Mouse (Mus musculus): ENCODE measurements at regions not wholly inside any gene's neighbourhood (a gene's known extent, or its start where the extent isn't known, plus 50 kb on each side); places are given as distances from the start of the nearest gene placed in this dataset.
A peak's percentile ranks its signal among the peaks of the same experiment; 100 is the strongest.

DNA sequence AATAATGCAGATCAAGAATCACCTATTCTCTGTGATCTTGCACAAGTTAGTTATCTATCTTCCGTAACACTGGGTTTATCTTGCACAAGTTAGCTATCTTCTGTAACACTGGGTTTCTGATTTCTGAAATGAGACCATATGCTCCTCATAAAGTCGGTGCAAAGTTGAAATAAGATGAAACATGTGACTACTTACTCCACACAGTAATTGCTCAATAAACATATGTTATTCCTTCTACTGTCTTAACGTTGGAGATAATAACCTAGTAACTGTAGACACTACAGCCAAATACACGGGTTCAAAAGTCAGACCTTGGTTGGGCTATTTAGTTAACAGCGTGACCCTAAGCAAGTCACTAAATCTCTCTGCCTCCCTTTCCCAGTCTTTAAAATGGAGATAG is 65.8 kb upstream of the Atp11b start:
- Histone ChIP-seq H3K27me3 (ENCODE audit: insufficient read depth, low read length) (no peaks in the 10 kb centered on the region), H3K36me3 (ENCODE audit: insufficient read depth, low read length) (no peaks in the 10 kb centered on the region), H3K4me3 (replicated peaks; ENCODE audit: low read length) (no peak overlapping the region), H3K4me1 (replicated peaks; ENCODE audit: low read depth, low read length) (peaks cover under 1% of the 10 kb centered on the region), H3K9me3 (ENCODE audit: low read length) (no peaks in the 10 kb centered on the region)
- TF ChIP-seq POU5F1 (IDR thresholded peaks at IDR 0.05; ENCODE audit: borderline replicate concordance, low read length): no peak
- no peak for TF ChIP-seq NANOG (IDR thresholded peaks at IDR 0.05; ENCODE audit: borderline replicate concordance, low read length)
- no peak for TF ChIP-seq CTCF (conservative IDR thresholded peaks at IDR 0.05; ENCODE audit: low read length)

DNA sequence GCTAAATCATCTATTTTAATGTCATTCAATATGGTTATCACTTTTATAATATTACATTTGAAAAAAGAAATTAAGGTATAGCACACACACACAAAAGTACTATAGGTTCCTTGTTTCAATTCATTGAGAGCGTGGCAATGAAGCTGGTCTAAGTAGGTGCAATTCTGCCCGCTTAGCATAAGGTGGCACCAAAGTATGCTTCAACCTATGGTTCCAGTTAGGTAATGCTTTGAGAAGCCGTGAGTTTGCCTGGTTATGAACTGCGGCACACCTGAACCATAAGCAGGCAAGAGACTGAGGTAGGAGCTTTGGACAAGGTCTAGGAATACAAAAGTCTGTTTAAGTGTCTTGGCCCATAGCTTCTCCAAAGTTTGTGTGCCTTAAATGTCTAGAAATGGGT is 65.1 kb upstream of the Atp11b start:
- Histone ChIP-seq H3K4me1 (replicated peaks; ENCODE audit: low read depth, low read length) (peaks cover 7% of the 10 kb centered on the region), H3K9me3 (ENCODE audit: low read length) (no peaks in the 10 kb centered on the region), H3K4me3 (replicated peaks; ENCODE audit: low read length) (no peak overlapping the region), H3K27me3 (ENCODE audit: insufficient read depth, low read length) (no peaks in the 10 kb centered on the region), H3K36me3 (ENCODE audit: insufficient read depth, low read length) (no peaks in the 10 kb centered on the region)
- no peak for TF ChIP-seq POU5F1 (IDR thresholded peaks at IDR 0.05; ENCODE audit: borderline replicate concordance, low read length)
- TF ChIP-seq CTCF (conservative IDR thresholded peaks at IDR 0.05; ENCODE audit: low read length): peak; percentile 39
- no peak for TF ChIP-seq NANOG (IDR thresholded peaks at IDR 0.05; ENCODE audit: borderline replicate concordance, low read length)

DNA sequence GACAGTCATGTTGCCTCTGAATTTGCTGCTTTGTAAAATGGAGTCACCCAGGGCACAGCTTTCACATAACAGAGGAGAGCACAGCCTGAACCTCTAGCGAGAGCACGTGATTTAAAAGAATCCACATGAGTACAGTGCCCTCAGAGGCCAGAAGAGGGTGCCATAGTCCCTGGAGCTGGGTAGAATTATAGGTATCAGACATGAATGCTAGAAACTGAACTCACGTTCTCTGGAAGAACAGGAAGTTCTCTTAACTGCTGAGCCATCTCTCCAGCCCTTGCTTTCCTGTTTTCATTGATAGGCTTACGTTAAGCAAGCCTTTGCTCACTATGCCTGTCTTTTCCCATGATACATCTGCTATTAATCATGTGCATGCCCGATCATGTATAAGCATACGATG is 60.9 kb upstream of the Atp11b start:
- TF ChIP-seq CTCF (conservative IDR thresholded peaks at IDR 0.05; ENCODE audit: low read length) (peak; percentile 82), POU5F1 (IDR thresholded peaks at IDR 0.05; ENCODE audit: borderline replicate concordance, low read length) (no peak)
- peaks cover under 1% of the 10 kb centered on the region; the same call in 1 of the 2 replicates for H3K9me3 ChIP-seq (ENCODE audit: low read length)
- no peaks in the 10 kb centered on the region for H3K36me3 ChIP-seq (ENCODE audit: insufficient read depth, low read length)
- peaks cover 19% of the 10 kb centered on the region for H3K4me1 ChIP-seq (replicated peaks; ENCODE audit: low read depth, low read length)
- no peak overlapping the region for H3K4me3 ChIP-seq (replicated peaks; ENCODE audit: low read length)
- no peaks in the 10 kb centered on the region for H3K27me3 ChIP-seq (ENCODE audit: insufficient read depth, low read length)

DNA sequence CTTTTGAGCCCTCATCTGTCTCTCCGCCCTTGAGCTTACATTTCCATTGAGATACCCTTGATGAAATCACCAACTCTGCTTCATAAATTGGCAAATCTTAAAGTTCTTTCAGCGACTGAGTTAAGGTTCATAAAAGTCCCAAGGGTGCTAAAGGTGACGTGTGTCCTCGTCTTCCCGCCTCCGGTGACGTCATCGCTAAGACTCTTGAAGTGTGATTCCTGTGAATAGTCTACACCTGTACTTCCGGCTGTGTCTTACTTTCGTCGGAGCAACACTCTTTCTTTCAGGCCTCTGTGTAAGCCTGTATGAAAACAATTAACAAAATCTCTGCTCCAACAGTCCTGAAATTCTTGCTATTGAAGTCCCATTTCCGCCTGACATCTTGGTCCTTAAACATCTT is 60.4 kb upstream of the Atp11b start:
- Histone ChIP-seq H3K27me3 (ENCODE audit: insufficient read depth, low read length) (no peaks in the 10 kb centered on the region), H3K9me3 (ENCODE audit: low read length) (peaks cover 6% of the 10 kb centered on the region), H3K4me1 (replicated peaks; ENCODE audit: low read depth, low read length) (peaks cover 19% of the 10 kb centered on the region), H3K36me3 (ENCODE audit: insufficient read depth, low read length) (no peaks in the 10 kb centered on the region), H3K4me3 (replicated peaks; ENCODE audit: low read length) (no peak overlapping the region)
- TF ChIP-seq CTCF (conservative IDR thresholded peaks at IDR 0.05; ENCODE audit: low read length) (no peak), POU5F1 (IDR thresholded peaks at IDR 0.05; ENCODE audit: borderline replicate concordance, low read length) (no peak), NANOG (IDR thresholded peaks at IDR 0.05; ENCODE audit: borderline replicate concordance, low read length) (no peak)

DNA sequence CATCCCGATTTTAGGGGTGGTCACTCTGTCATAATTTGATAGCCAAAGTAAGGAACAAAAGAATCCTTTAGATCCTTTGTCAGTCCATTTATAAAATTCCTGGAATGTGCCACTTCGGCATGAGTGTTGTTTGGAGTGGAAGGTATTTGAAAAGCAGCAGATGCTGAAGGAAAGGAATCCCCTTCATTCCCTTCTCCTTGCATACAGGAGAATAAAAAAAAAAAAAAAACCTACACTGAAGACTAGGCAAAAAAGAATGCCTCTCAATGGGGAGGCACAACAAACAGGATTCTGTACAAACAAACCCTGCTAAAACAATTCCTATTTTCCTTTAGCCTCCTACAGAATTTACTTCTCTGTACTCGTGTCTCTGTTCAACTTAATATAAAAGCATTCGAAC is 59.7 kb upstream of the Atp11b start:
- Histone ChIP-seq H3K4me3 (replicated peaks; ENCODE audit: low read length) (no peak overlapping the region), H3K9me3 (ENCODE audit: low read length) (peaks cover 11% of the 10 kb centered on the region), H3K36me3 (ENCODE audit: insufficient read depth, low read length) (no peaks in the 10 kb centered on the region), H3K27me3 (ENCODE audit: insufficient read depth, low read length) (no peaks in the 10 kb centered on the region), H3K4me1 (replicated peaks; ENCODE audit: low read depth, low read length) (peaks cover 19% of the 10 kb centered on the region)
- TF ChIP-seq CTCF (conservative IDR thresholded peaks at IDR 0.05; ENCODE audit: low read length) (no peak), NANOG (IDR thresholded peaks at IDR 0.05; ENCODE audit: borderline replicate concordance, low read length) (no peak), POU5F1 (IDR thresholded peaks at IDR 0.05; ENCODE audit: borderline replicate concordance, low read length) (no peak)

DNA sequence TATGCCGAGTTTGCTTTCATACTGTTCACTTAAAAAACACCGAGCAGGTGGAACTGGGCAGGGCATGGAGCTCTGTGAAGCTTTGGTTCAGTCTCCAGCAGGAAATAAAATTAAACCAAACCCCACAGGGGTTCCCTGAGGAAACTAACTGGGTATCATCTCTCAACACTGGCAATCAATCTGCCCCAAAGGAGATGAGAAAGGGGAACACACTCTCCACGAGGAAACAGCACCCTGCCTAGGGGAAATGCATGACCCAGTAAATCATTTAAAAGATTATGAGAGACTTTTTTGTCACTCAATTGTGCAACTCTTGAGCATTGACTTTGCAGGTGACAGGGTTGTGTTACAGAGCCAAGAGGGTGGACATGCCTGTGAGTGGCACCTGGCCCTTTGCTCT is 58.0 kb upstream of the Atp11b start:
- H3K4me1 ChIP-seq (replicated peaks; ENCODE audit: low read depth, low read length): peaks cover 19% of the 10 kb centered on the region
- peaks cover 11% of the 10 kb centered on the region for H3K9me3 ChIP-seq (ENCODE audit: low read length)
- H3K4me3 ChIP-seq (replicated peaks; ENCODE audit: low read length): no peak overlapping the region
- H3K36me3 ChIP-seq (ENCODE audit: insufficient read depth, low read length): no peaks in the 10 kb centered on the region
- no peaks in the 10 kb centered on the region for H3K27me3 ChIP-seq (ENCODE audit: insufficient read depth, low read length)
- TF ChIP-seq NANOG (IDR thresholded peaks at IDR 0.05; ENCODE audit: borderline replicate concordance, low read length) (no peak), CTCF (conservative IDR thresholded peaks at IDR 0.05; ENCODE audit: low read length) (no peak), POU5F1 (IDR thresholded peaks at IDR 0.05; ENCODE audit: borderline replicate concordance, low read length) (no peak)

DNA sequence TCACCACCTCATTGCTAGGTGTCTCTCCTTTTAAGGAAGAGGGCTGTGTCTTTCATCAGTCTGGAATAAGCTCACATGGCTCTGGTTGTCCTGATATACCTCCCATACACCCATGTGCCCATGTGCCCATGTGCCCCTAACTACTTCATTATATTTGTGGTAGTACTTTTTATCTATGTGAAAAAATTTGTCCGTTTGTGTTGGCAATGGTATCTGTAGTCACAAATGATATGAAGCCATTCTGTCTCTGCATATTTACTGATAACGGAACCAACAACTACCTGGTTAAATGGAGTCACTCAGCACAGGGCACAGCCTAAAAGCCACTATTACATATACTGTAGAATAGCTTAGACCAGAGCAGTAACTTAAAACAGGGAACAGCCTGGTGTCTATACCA is 54.6 kb upstream of the Atp11b start:
- peaks cover 12% of the 10 kb centered on the region for H3K4me1 ChIP-seq (replicated peaks; ENCODE audit: low read depth, low read length)
- H3K27me3 ChIP-seq (ENCODE audit: insufficient read depth, low read length): no peaks in the 10 kb centered on the region
- no peak overlapping the region for H3K4me3 ChIP-seq (replicated peaks; ENCODE audit: low read length)
- H3K36me3 ChIP-seq (ENCODE audit: insufficient read depth, low read length): no peaks in the 10 kb centered on the region
- H3K9me3 ChIP-seq (ENCODE audit: low read length): peaks cover 11% of the 10 kb centered on the region
- TF ChIP-seq CTCF (conservative IDR thresholded peaks at IDR 0.05; ENCODE audit: low read length) (no peak), NANOG (IDR thresholded peaks at IDR 0.05; ENCODE audit: borderline replicate concordance, low read length) (no peak), POU5F1 (IDR thresholded peaks at IDR 0.05; ENCODE audit: borderline replicate concordance, low read length) (no peak)

DNA sequence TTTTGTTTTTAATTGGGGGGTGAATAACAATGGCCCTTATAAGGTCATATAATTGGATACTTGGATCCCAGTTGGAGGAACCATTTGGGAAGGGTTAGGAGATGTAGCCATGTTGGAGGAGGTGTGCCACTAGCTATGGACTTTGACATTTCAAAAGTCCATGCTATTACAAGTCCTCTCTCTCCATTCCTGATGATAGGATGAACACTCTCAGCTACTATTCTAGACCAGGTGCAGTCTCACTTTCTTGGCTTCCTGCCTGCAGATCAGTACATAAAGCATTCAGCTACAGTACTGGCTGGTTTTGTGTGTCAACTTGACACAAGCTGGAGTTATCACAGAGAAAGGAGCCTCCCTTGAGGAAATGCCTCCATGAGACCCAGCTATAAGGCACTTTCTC is 53.9 kb upstream of the Atp11b start:
- no peak for TF ChIP-seq POU5F1 (IDR thresholded peaks at IDR 0.05; ENCODE audit: borderline replicate concordance, low read length)
- no peak for TF ChIP-seq NANOG (IDR thresholded peaks at IDR 0.05; ENCODE audit: borderline replicate concordance, low read length)
- TF ChIP-seq CTCF (conservative IDR thresholded peaks at IDR 0.05; ENCODE audit: low read length): no peak
- H3K9me3 ChIP-seq (ENCODE audit: low read length): peaks cover 11% of the 10 kb centered on the region
- H3K4me3 ChIP-seq (replicated peaks; ENCODE audit: low read length): no peak overlapping the region
- no peaks in the 10 kb centered on the region for H3K27me3 ChIP-seq (ENCODE audit: insufficient read depth, low read length)
- peaks cover 15% of the 10 kb centered on the region for H3K4me1 ChIP-seq (replicated peaks; ENCODE audit: low read depth, low read length)
- no peaks in the 10 kb centered on the region for H3K36me3 ChIP-seq (ENCODE audit: insufficient read depth, low read length)

DNA sequence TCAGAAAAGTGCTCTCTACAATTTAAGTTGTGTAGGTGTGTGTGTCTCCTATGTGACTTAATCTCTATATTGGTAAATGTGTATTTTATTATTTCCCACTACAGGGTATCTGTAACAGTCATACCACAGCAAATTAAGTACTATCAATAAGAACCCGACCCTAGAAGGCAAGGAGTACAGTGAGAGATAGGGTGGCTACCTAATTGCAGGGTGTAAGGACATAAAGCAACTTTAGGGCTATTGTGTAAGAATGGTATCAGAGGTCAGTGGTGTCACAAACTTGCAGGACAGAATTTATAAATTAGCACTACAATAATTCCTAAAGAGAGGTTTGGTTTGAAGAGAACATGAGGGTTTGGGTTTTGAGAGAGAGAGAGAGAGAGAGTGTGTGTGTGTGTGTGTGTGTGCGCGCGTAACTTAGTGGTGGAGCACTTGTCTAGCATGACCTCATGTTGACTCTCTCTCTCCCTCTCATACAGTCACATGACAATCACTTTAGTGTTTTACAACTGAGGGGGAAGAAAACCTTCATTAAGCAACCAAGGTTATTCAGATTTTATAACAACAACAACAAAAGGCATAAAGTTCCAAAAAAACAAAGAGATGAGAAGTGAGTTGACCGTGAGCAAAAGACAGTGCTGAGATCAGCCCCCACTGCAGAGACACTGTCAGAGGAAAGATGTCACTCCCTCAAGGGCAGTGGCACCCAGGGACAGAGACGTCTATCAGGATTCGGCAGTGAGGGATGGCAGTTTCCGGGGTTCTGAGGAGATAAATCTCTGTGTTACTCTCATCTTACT is 50.2 kb upstream of the Atp11b start:
- Histone ChIP-seq H3K4me3 (replicated peaks; ENCODE audit: low read length) (no peak overlapping the region), H3K27me3 (ENCODE audit: insufficient read depth, low read length) (no peaks in the 10 kb centered on the region), H3K4me1 (replicated peaks; ENCODE audit: low read depth, low read length) (peaks cover 8% of the 10 kb centered on the region), H3K36me3 (ENCODE audit: insufficient read depth, low read length) (no peaks in the 10 kb centered on the region), H3K9me3 (ENCODE audit: low read length) (peaks cover 12% of the 10 kb centered on the region)
- no peak for TF ChIP-seq POU5F1 (IDR thresholded peaks at IDR 0.05; ENCODE audit: borderline replicate concordance, low read length)
- TF ChIP-seq NANOG (IDR thresholded peaks at IDR 0.05; ENCODE audit: borderline replicate concordance, low read length): no peak
- no peak for TF ChIP-seq CTCF (conservative IDR thresholded peaks at IDR 0.05; ENCODE audit: low read length)

Data from E14TG2a.4 (cell line).